Mouse (Mus musculus) lung, embryonic 16.5 days (tissue): ENCODE data around the gene Frmd4b. TPM values are rescaled to one million over a fixed set of nuclear protein-coding genes. Genes with fewer than 3 reads are reported as not detected.

ENCODE experiments used
- ATAC-seq: fragments of 200-750 bp; cut with Nextera tagmentation; 2 replicates; pipeline ENCODE4 v1.8.0; 2017; ENCODE audit warnings: low read depth, mild to moderate bottlenecking, moderate library complexity
- H3K27ac ChIP-seq: fragments of 300-500 bp; sonication (generic); 2 replicates; pipeline ENCODE4 v1.5.1; 2014; ENCODE audit warnings: mild to moderate bottlenecking, control low read depth, low read length
- H3K27me3 ChIP-seq: fragments of 300-500 bp; sonication (generic); 2 replicates; pipeline ENCODE4 v1.6.1; 2014; ENCODE audit warnings: low read depth, low read length, mixed read lengths; ENCODE audit not compliant: control insufficient read depth, insufficient read depth
- H3K36me3 ChIP-seq: fragments of 300-500 bp; sonication (generic); 2 replicates; pipeline ENCODE4 v1.6.1; 2014; ENCODE audit warnings: low read length; ENCODE audit not compliant: control insufficient read depth, insufficient read depth
- H3K4me1 ChIP-seq: fragments of 300-500 bp; sonication (generic); replicated peaks from 2 replicates; pipeline ENCODE4 v1.6.1; 2014; ENCODE audit warnings: low read length, mixed read lengths; ENCODE audit not compliant: control insufficient read depth, insufficient read depth
- H3K4me2 ChIP-seq: fragments of 300-500 bp; sonication (generic); 2 replicates; pipeline ENCODE4 v1.6.1; 2014; ENCODE audit warnings: low read depth, low read length, control low read depth
- H3K4me3 ChIP-seq: fragments of 300-500 bp; sonication (generic); 2 replicates; pipeline ENCODE4 v1.5.1; 2014; ENCODE audit warnings: mild to moderate bottlenecking, low read length, control low read depth
- H3K9ac ChIP-seq: fragments of 300-500 bp; sonication (generic); 2 replicates; pipeline ENCODE4 v1.6.1; 2014; ENCODE audit warnings: low read length, control low read depth
- H3K9me3 ChIP-seq: fragments of 300-500 bp; sonication (generic); 2 replicates; pipeline ENCODE4 v1.6.1; 2016; ENCODE audit warnings: low read length; ENCODE audit not compliant: control insufficient read depth
- WGBS: fragments of 180-500 bp; shearing (Covaris S2); extraction: QIAGEN DNeasy Blood & Tissue Kit; methylation state at CpG from one replicate; pipeline ENCODE4 v1.1.7; 2014; 5-methylcytosine and 5-hydroxymethylcytosine counted together
- polyA plus RNA-seq: library from polyadenylated mRNA; unstranded; fragments of >200 nt; fragmentation: Nextera tagmentation; extraction: Ambion mirVana; gene quantifications from 2 replicates; pipeline ENCODE4 v1.2.1, GENCODE M21; 2015

Frmd4b gene
- polyA plus RNA-seq = 17.9 TPM in 2 replicates

GRCm38 (mm10) chr6:97617266-97617743 is at the start of gene Frmd4b:
TSS of gene Frmd4b (minus strand) at chr6:97617541.
- H3K4me1 ChIP-seq = peaks cover 7% of the 10 kb centered on the region
- peaks cover 2% of the 10 kb centered on the region; the same call in 1 of the 2 replicates for H3K27me3 ChIP-seq
- H3K4me3 ChIP-seq = peak within 1 kb of the TSS; percentile 64
- peak; percentile 89 for ATAC-seq
- H3K9ac ChIP-seq = peak within 1 kb of the TSS; percentile 65
- H3K9me3 ChIP-seq = no peaks in the 10 kb centered on the region
- peak within 1 kb of the TSS; percentile 70 for H3K4me2 ChIP-seq
- WGBS = under 1% methylated on average over 42 of the region's 42 CpGs
- H3K27ac ChIP-seq = peak within 1 kb of the TSS; percentile 79
- no peaks in the 10 kb centered on the region for H3K36me3 ChIP-seq

- no peaks in the 10 kb centered on the region for H3K9me3 ChIP-seq
- H3K4me1 ChIP-seq = no peaks in the 10 kb centered on the region
- 23% methylated on average over 2 of the region's 2 CpGs for WGBS
- no peaks in the 10 kb centered on the region for H3K36me3 ChIP-seq
- no peak for ATAC-seq
- H3K9ac ChIP-seq = no peak overlapping the region
- H3K4me3 ChIP-seq = no peak overlapping the region
- no peak overlapping the region for H3K4me2 ChIP-seq
- no peaks in the 10 kb centered on the region for H3K27me3 ChIP-seq
- no peak overlapping the region for H3K27ac ChIP-seq
Measured at GRCm38 (mm10) chr6:97666417-97666816, 49.1 kb upstream of the Frmd4b start.

GRCm38 (mm10) chr6:97658921-97659320 is 41.6 kb upstream of the Frmd4b start:
- Histone ChIP-seq H3K9ac (no peak overlapping the region), H3K9me3 (no peaks in the 10 kb centered on the region; the same call in 1 of the 2 replicates), H3K4me1 (no peaks in the 10 kb centered on the region), H3K27ac (no peak overlapping the region), H3K36me3 (no peaks in the 10 kb centered on the region), H3K4me3 (no peak overlapping the region), H3K4me2 (no peak overlapping the region), H3K27me3 (no peaks in the 10 kb centered on the region)
- no peak for ATAC-seq
- 82% methylated on average over 6 of the region's 6 CpGs for WGBS

GRCm38 (mm10) chr6:97655986-97656385 is 38.6 kb upstream of the Frmd4b start:
- Histone ChIP-seq H3K27me3 (no peaks in the 10 kb centered on the region), H3K4me1 (no peaks in the 10 kb centered on the region), H3K27ac (no peak overlapping the region), H3K36me3 (no peaks in the 10 kb centered on the region), H3K9ac (no peak overlapping the region), H3K4me2 (no peak overlapping the region), H3K4me3 (no peak overlapping the region), H3K9me3 (no peaks in the 10 kb centered on the region; the same call in 1 of the 2 replicates)
- ATAC-seq = no peak
- WGBS = 75% methylated on average over 3 of the region's 3 CpGs

GRCm38 (mm10) chr6:97647501-97647900 is 30.2 kb upstream of the Frmd4b start:
- 91% methylated on average over 14 of the region's 14 CpGs for WGBS
- H3K9ac ChIP-seq = no peak overlapping the region
- no peak for ATAC-seq

GRCm38 (mm10) chr6:97623330-97623729 is 6.0 kb upstream of the Frmd4b start:
- H3K27ac ChIP-seq = no peak overlapping the region
- 64% methylated on average over 9 of the region's 9 CpGs for WGBS
- H3K4me3 ChIP-seq = no peak overlapping the region
- peaks cover 2% of the 10 kb centered on the region; the same call in 1 of the 2 replicates for H3K27me3 ChIP-seq
- ATAC-seq = no peak
- H3K4me2 ChIP-seq = no peak overlapping the region
- H3K9me3 ChIP-seq = no peaks in the 10 kb centered on the region
- H3K4me1 ChIP-seq = 0 out of 2 replicates have a peak, but pooled peaks cover 2% of the 10 kb centered on the region
- no peak overlapping the region for H3K9ac ChIP-seq
- H3K36me3 ChIP-seq = no peaks in the 10 kb centered on the region

More at GRCm38 (mm10) chr6:97647501-97647900, 30.2 kb upstream of the Frmd4b start:
- Histone ChIP-seq H3K27ac (no peak overlapping the region), H3K4me2 (no peak overlapping the region), H3K9me3 (no peaks in the 10 kb centered on the region), H3K27me3 (no peaks in the 10 kb centered on the region), H3K36me3 (no peaks in the 10 kb centered on the region), H3K4me1 (no peaks in the 10 kb centered on the region), H3K4me3 (no peak overlapping the region)

GRCm38 (mm10) chr6:97622236-97622635 is 4.9 kb upstream of the Frmd4b start:
- 40% methylated on average over 5 of the region's 5 CpGs for WGBS
- no peak overlapping the region for H3K4me3 ChIP-seq
- no peak for ATAC-seq
- no peaks in the 10 kb centered on the region for H3K9me3 ChIP-seq
- H3K4me2 ChIP-seq = no peak overlapping the region
- no peak overlapping the region for H3K9ac ChIP-seq
- H3K4me1 ChIP-seq = 0 out of 2 replicates have a peak, but pooled peaks cover 2% of the 10 kb centered on the region
- H3K36me3 ChIP-seq = no peaks in the 10 kb centered on the region
- peaks cover 2% of the 10 kb centered on the region; the same call in 1 of the 2 replicates for H3K27me3 ChIP-seq
- H3K27ac ChIP-seq = no peak overlapping the region

- peaks cover 2% of the 10 kb centered on the region; the same call in 1 of the 2 replicates for H3K27me3 ChIP-seq
- no peaks in the 10 kb centered on the region for H3K36me3 ChIP-seq
- H3K4me3 ChIP-seq = peak overlapping the region; percentile 64
- H3K27ac ChIP-seq = no peak overlapping the region
- peak overlapping the region; percentile 70 for H3K4me2 ChIP-seq
- H3K9me3 ChIP-seq = no peaks in the 10 kb centered on the region
- no peak overlapping the region for H3K9ac ChIP-seq
- 16% methylated on average over 7 of the region's 7 CpGs for WGBS
- ATAC-seq = no peak
- peaks cover 8% of the 10 kb centered on the region for H3K4me1 ChIP-seq
Measured at GRCm38 (mm10) chr6:97617774-97618173, 433 bp upstream of the Frmd4b start.

- no peaks in the 10 kb centered on the region for H3K36me3 ChIP-seq
- H3K4me2 ChIP-seq = peak overlapping the region; percentile 70
- peaks cover 7% of the 10 kb centered on the region for H3K4me1 ChIP-seq
- H3K27me3 ChIP-seq = peaks cover 2% of the 10 kb centered on the region; the same call in 1 of the 2 replicates
- H3K4me3 ChIP-seq = peak overlapping the region; percentile 64
- WGBS = under 1% methylated on average over 40 of the region's 40 CpGs
- peak overlapping the region; percentile 79 for H3K27ac ChIP-seq
- ATAC-seq = peak; percentile 81
- H3K9ac ChIP-seq = peak overlapping the region; percentile 65
- H3K9me3 ChIP-seq = no peaks in the 10 kb centered on the region
Measured at GRCm38 (mm10) chr6:97616658-97617265, 579 bp downstream of the Frmd4b start.
